Mouse (Mus musculus) large intestine, adult 2 months (tissue): ENCODE measurements around the gene Spa17. TPM values are rescaled to one million over a fixed set of nuclear protein-coding genes. Genes with fewer than 3 reads are reported as not detected.

Source experiments
- DNase-seq: peaks from one replicate; pipeline ENCODE4 v3.0.0-alpha.2; 2012; ENCODE audit warnings: low read depth, low spot score
- WGBS: fragments of 180-500 bp; shearing (Covaris S2); methylation state at CpG from one replicate; pipeline ENCODE4 v1.1.7; 2018; 5-methylcytosine and 5-hydroxymethylcytosine counted together
- polyA plus RNA-seq: library from polyadenylated mRNA; depleted of rRNA; stranded (reverse); fragments of >200 nt; gene quantifications from 2 replicates; pipeline ENCODE4 v1.2.3, GENCODE M21; 2012

Spa17 gene
- polyA plus RNA-seq, 1 experiment = 0.60 TPM

DNA sequence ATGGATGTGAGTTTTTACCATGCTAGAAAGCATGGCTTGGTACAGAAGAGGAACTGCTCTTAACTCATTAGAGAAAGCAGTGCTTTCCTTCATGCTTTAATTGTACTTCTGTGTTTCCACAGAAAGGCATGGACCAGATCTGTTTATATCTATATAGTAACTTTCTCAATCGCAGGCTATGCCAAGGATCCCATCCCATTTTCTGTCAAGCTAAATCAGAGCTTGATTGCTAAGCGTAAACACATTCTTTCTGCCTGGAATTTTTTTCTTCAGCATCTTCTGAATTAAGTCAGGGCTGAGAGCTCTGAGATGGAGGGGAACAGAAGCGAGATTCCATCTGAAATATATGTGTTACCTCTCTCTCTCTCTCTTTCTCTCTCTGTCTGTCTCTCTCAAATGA lies 10.5 kb upstream of the Spa17 start:
- DNase-seq = no peak
- 78% methylated on average over 3 of the region's 3 CpGs for WGBS

DNA sequence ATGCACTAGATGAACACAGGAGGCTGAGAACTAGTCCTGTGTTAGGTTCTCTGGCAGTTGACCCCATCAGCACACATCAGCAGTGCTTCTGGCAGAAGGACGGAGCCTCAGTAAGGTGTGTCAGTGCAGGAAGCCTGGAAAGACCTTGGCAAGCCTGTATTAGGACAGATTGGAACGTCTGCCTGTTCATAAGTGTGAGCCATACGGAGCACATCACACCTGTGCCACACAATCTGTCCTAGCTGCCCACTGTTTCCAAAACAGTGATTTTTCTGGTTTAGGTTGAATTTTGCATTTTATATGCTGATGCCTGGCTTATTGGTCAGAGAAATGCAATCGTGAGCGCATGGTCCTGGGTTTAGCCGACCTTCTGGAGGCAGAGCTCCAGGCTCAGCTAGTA lies 7.8 kb upstream of the Spa17 start:
- WGBS = 90% methylated on average over 6 of the region's 6 CpGs
- no peak for DNase-seq

DNA sequence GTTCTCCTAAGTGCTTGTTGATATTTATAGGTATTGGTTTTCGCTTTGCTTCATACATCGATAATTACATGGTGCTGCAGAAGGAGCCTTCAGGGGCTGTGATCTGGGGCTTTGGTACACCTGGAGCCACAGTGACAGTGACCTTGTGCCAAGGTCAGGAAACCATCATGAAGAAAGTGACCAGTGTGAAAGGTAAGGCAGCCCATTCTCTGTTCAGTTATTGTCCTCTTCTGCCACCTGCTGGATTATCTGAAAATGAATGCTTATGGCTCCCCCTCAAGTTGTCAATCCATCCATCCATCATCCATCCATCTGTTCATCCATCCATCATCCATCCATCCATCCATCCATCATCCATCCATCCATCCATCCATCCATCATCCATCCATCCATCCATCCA lies 3.2 kb upstream of the Spa17 start:
- peak; percentile 24 for DNase-seq
- 58% methylated on average over 2 of the region's 2 CpGs for WGBS

DNA sequence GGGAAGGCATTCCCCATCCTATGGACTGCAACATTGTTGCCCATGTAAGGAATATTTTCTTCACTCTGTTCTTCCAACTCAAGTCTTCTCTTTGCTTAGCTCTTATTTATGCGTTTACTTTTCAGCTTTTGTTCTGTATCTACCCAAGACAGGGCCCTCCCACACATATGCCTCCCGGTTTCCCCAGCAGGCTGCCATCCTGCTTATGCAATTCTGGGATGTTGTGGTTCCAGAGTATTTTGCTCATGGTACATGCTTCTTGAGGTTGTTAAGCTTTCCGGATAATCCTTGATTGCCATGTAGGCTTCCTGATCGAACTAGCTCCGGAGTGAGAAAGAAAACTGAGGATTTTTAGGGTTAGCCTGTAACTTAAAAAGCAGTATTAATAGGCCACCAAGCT lies 1.7 kb upstream of the Spa17 start:
- DNase-seq = no peak
- WGBS = 84% methylated on average over 5 of the region's 5 CpGs

DNA sequence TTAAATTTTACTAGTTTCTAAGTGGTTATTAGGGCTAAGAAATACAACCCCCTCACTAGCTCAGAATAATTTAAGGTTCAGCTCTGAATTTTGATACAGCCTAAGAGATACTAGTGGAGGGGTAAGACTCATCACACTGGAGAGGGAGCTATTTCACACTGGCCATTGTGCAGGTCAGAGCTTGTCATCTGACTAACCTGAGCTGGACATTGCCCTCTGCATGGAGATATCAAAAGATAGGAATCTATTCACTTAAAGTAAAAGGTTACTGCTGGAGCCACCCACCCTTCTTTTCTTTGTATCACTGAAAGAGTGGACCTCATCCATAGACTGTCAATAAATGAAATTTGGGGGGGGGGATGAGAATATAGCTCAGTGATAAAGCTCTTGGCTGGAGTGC lies 794 bp upstream of the Spa17 start:
- DNase-seq = no peak

DNA sequence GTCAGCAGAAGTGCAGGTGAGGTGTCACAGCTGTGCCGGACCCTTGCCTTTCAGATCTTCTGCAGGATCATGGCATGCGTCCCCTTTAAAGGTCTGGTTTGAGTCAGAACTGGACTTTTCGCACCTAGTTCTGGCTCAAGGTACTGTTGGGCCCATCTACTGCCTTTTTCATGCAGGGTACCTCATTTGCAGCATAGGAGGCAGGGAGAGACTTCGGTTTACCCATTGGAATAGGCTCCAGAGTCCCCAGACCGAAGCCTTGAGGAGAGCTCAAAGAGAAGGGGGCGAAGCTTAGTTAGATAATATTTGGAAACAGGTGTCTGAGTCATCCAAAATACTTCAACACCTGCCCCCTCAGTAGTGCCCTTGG lies 374 bp upstream of the Spa17 start:
- no peak for DNase-seq
- WGBS = 14% methylated on average over 6 of the region's 6 CpGs

DNA sequence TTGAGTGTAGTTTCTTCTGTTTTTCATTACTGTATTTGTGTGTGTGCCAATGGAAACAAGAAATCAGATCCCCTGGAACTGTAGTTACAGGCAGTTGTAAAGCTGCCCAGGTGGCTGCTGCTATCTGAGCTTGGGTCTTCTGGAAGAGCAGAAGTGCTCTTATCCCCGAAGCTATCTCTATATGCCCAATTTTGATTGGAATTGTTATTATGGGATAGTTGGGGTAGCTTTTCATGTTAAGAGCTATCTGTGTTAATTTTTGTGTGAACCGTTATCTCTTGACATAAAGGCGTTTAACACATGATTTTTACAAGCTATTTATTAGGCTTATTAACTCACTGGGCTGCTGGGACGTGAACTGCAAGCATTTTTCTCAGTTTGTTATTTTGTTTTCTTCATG lies 4.0 kb downstream of the Spa17 start:
- DNase-seq = no peak
- 67% methylated on average over 4 of the region's 4 CpGs for WGBS

DNA sequence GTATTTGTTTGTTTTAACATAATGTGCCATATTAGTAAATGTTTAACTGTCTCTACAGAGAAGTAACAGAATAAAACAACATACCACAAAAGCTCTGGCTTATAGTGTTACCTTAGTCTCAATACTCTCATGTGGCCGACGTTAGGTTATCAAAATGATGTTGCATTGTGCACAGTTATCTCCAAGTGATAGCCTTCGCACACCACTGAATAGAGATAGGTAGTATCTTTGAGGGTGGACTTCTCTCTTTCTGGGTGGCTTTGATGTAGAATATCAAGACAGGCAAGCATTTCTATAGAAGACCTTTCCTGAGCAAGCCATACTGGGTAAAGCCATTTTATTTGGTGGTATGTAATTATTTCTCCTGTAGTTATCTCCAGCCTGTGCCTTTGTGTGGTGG lies 8.4 kb downstream of the Spa17 start:
- DNase-seq = no peak
- 88% methylated on average over 3 of the region's 3 CpGs for WGBS

DNA sequence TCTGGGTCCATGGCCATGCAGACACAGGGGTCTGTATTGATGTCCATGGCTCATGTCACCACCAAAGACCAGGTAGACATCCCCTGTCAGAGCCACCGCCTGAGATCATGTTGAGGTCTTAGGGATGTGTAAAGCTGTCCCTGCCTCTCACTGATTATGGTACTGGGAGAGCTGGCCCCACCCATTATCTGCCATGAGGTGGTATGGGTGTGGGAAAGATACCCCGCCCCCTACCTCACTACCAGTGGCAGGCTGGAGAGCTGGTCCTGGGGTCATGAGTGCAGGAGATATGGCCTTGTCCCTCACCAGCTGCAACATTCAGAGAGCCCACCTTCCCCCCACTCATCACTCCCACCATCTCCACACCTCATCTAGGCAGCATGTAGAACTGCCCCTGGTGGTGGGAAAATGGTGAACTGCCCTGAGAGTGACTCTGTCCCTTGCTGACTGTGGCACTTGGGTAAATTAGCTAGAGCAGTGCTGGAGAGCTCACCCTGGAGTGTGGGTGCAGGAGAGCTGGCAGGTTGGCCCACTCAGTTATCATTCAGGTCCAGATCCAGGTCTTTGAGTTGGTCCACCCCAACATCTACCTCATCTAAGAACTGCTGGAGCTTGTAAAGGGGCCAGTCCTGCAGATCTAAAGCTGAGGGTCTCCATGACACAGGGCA lies 12.8 kb downstream of the Spa17 start:
- 87% methylated on average over 2 of the region's 2 CpGs for WGBS
- no peak for DNase-seq

DNA sequence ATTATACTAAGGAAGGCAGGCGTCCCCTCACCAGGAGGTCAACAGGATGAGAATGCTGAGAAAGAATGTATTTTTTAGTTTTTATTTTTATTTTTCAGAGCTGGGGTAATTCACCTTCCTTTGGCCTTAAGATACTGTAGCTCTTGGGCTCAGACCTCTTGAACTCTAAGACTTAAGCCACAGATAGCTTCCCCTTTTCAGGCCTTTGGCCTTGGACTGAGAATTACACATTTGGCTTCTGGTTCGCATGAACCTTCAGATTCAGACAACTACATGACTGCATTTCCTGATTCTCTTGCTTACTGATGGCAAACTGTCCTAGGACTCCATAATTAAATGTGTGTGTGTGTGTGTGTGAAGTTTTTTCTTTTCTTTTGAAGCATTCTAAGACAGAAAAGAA lies 14.9 kb downstream of the Spa17 start:
- 87% methylated on average over 2 of the region's 2 CpGs for WGBS
- DNase-seq = no peak

DNA sequence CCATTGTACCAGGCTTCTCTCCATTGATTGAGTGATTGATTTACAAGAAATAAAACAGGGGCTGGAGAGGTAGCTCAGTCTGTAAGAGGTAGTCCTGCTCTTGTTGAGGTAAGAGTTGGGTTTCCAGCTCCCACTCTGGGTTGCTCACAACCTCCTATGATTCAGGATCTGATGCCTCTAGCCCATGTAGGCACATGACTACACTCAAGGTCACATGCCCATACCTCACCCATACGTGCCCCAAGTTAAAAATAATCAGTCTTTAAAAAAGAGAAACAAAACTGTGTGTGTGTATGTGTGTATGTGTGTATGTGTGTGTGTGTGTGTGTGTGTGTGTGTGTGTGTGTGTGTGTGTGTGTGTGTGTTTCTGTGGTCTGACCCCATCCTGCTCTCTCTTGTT lies 18.0 kb downstream of the Spa17 start:
- WGBS = 75% methylated on average over 1 of the region's 1 CpGs
- DNase-seq = no peak

DNA sequence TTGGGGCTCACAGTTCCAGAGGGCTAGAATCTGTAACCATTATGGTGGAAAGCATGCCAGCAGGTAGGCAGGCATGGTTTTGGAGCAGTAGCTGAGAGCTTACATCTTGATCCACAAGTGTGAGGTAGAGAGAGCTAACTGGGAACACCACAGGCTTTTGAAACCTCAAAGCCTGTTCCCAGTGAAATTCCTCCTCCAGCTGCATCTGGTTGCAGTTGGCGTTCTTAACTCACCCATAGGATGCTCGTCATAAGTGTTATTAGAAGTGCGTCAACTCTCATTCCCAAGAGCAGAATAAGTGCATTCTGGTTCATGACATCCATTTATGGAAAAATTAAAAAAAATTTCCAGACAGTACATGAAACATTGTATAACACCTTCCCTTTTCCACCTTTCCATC lies 19.8 kb downstream of the Spa17 start:
- no peak for DNase-seq
- 90% methylated on average over 3 of the region's 3 CpGs for WGBS

DNA sequence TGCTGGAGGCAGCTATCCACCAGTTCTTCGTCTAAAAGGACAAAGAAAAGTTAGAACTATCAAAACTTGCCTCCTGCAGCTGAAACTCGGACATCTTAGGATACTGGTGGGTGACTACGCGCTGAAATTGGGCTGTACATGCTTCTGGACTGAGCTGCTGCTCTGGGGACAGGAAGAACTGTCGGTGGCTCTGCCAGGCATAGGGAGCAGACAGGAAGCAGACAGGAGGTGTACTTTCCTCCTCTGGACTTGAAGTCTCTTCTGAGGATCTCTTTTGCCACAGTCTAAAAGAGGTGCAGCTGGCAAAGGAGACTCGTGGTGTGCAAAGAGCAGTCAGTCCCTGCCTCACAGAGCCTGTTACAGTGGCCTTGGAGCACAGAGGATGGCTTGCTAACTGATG lies 20.9 kb downstream of the Spa17 start:
- 56% methylated on average over 6 of the region's 6 CpGs for WGBS

DNA sequence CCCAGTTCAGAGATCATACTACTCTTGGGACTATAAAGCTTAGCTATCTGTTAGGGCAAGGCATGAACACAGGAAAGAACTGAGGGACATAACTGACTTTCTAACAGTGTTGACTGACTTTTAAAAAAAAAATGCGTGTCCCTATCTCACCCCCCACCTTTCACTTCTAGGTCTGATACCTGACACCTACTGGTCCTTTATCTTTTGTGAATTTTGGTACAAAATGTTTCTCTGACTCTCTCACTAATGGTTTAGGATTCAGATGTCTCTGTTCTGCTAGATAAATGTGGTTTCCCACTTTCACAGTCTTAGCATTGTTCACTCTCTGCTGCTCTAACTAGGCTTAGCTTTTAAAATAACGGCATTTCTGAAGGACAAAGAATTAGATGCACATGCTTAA lies 21.5 kb downstream of the Spa17 start:
- 84% methylated on average over 2 of the region's 2 CpGs for WGBS

More for the DNA sequence above, 20.9 kb downstream of the Spa17 start:
- DNase-seq = no peak

DNA sequence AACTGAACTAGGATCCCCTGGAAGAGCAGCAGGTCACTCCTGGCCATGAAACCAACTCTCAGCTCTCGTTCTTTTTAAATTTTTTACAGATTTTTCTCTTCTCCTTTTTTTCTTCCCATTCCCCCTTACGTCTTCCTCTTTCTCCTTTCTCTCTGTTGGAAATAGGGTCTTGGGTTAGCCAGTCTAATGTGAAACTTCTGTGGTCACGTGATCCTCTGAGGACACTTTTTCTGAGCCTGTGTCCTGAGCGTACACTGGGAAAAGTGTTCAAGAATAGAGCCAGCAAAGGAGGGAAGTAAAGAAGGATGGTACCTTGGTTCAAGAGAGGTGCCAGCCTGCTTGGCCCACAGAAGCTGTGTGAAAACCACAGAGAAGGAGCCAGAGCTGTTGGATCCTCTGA lies 23.1 kb downstream of the Spa17 start:
- 83% methylated on average over 4 of the region's 4 CpGs for WGBS

More for the DNA sequence above, 21.5 kb downstream of the Spa17 start:
- no peak for DNase-seq

DNA sequence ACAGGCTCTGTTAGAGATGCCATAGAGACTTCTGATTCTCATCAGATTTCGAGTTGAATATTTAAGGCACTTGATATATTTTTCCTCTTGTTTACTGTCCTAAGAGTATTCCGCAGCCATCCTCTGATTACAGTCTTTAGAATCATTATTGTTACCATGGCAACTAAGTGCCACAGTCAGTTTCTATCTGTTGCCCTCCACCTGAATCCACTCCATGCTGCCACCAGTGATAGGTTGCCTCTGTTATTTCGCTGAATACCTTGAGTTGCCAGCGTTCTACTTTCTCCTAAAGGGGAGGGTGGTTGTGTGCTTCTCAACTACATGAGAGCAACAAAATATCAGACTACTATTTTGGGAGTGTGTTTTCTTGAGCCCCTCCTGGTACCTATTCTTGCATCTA lies 26.8 kb downstream of the Spa17 start:
- whole genome bisulfite sequencing = 79% methylated on average over 4 of the region's 4 CpGs
- no peak for DNase-seq

More for the DNA sequence above, 23.1 kb downstream of the Spa17 start:
- no peak for DNase-seq

DNA sequence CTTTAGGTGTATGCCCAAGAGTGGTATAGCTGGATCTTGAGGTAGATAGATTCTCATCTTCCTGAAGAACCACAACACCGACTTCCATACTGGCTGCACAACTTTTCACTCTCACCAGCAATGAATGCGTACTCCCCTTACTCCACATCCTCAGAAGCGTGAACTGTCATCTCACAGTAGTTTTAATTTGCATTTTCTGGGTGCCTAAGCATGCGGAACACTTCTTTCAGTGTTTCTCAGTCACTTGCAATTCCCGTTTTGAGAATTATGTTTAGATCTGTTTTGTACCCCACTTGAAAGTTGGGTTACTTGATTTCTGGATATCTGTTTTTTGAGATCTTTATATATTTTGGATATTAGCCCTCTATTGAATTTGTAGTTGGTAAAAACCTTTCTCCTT lies 29.9 kb downstream of the Spa17 start:
- DNase-seq = no peak
- WGBS = 90% methylated on average over 5 of the region's 5 CpGs

DNA sequence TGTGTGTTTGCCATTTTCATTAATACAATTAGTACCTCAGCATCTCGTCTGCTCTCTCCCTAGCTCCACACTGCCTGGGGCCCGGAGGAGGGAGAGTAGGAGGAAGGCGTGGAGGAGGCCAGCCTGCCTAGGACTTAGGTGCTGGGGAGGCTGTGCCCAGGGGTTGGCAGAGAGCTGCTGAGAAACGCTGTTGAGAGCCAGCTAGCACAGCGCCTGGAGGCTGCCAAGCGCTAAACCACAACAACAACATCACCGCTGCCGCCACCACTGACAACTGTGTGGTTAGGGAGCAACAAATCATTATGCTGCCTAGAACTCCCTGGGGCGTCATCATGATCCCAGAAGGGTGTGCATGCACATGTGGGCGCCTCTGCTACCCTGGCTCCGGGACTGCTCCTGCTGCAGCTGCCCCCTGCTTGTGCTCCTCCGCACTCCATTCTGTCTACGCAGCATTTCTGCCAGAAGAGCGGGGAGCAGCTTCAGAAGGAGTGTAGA lies 37.0 kb downstream of the Spa17 start:
- no peak for DNase-seq
- 41% methylated on average over 14 of the region's 14 CpGs for WGBS

DNA sequence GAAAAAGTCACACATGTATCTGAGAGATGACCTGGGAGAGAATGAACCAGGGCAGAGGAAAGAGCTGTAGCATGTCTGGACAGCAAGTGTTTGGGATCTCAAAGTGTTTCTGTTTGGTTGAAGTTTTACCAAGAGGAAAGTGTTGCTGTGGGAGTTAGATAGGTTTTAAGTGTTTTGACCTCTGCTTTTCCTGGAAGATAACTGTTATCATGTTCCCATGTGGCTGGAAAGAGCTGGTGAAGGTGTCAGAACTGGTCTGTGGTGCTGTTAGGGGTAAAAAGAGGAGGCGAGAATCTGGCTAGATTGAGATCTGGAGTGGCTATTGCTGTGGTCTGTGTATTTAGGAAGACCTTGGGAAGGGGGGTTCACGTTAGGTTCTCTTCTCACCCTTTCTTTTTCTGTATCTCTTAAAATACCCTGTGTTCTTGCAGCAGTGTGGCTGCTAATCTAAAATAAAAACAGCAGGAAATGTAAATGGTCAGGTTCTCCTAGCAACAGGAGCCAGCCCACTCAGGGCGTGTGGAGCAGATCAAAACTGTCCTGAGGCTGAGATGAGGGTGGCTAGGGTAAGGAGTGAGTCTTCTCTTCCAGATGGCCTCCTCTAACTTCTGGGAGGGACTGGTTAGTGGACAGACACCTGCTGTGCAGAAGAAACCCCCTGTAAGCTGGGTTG lies 41.2 kb downstream of the Spa17 start:
- WGBS = 46% methylated on average over 3 of the region's 3 CpGs
- DNase-seq = no peak

DNA sequence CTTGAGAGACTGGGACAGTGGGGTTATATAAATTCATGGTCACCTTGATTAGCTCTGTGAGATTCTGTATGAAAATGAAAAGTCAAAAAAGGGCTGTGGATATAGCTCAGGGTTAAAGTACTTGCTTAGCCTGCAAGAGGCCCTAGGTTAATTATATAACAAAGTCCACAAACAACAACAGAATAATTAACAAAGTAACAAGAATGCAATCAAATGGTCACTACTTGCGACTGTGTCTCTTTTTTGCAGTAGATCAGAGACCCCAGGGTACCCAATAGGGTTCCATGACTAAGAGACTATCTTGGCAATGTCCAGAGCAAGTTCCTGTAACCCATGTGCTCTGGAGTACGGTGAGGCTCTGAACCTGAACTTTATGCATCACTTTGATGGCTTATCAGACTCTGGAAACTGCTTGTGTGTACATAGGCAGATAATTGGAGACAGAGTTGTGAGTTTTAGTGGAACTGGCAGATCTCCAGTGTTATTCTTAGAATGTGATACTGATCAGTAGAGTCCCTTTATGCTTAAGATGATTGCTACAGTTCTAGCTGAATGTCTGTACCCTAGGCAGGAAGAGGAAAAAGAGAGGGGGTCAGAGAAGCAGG lies 44.2 kb downstream of the Spa17 start:
- DNase-seq = peak; percentile 8
- WGBS = 24% methylated on average over 2 of the region's 2 CpGs

DNA sequence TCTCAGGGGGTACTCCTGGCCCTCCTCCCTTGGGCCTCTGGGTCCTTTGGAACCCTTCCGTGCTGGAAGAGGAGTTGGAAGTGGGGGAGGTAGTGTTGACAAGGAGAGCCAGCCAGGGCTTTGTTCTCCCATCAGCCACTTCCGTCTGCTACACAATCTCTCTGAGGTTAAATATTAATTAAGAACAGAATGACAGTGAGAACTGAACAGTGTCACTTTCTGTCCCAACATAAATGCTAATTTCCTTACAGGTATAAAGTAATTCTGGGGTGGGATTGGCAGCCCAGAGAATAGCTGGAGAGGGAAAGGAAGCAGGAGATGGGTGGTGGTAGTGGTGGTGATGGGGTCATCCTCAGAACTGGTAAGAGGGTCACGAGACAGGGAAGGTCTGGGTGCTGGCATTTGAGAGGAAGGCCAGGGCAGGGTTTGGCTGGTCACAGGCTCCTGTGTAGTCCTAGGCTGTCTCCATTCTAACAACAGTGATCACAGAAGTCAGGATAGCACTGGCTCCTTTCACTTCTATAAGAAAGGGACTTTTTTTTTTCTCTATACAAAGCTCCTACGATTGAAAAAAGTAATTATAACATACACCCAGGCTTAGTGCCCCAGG lies 44.8 kb downstream of the Spa17 start:
- 18% methylated on average over 4 of the region's 4 CpGs for WGBS
- DNase-seq = peak; percentile 10
